Mouse (Mus musculus): ENCODE results near the gene Cdcp1. TPM values are rescaled to one million over a fixed set of nuclear protein-coding genes. Genes with fewer than 3 reads are reported as not detected.
A peak's percentile ranks its signal among the peaks of the same experiment; 100 is the strongest.

Cdcp1 gene
- 0.07 and 0.19 TPM in 2 replicates for polyA plus RNA-seq (2015; fragmentation: Nextera tagmentation; extraction: Ambion mirVana)

- Histone ChIP-seq H3K4me1 (ENCODE audit: control insufficient read depth, insufficient read depth, low read length) (peaks cover 4% of the 10 kb centered on the region; the same call in 1 of the 2 replicates), H3K4me3 (ENCODE audit: low read depth, low read length) (peak within 1 kb of the TSS; percentile 32), H3K27me3 (ENCODE audit: control insufficient read depth, insufficient read depth, low read depth, low read length) (peaks cover 17% of the 10 kb centered on the region), H3K4me2 (ENCODE audit: low read length) (peak within 1 kb of the TSS; percentile 66), H3K9ac (ENCODE audit: low read depth, low read length) (peak within 1 kb of the TSS; percentile 59), H3K27ac (ENCODE audit: low read length) (no peak within 1 kb of the TSS), H3K36me3 (ENCODE audit: control insufficient read depth, insufficient read depth, low read length) (no peaks in the 10 kb centered on the region), H3K9me3 (replicated peaks; ENCODE audit: control insufficient read depth, low read length, poor library complexity, severe bottlenecking) (no peaks in the 10 kb centered on the region)
- ATAC-seq: 0 out of 2 replicates have a peak, but pooled peaks have one; percentile 25
- 8% methylated on average over 36 of the region's 45 CpGs for WGBS
Observed at GRCm38 (mm10) chr9:123215621-123216440, at the start of gene Cdcp1. Cdcp1 (minus strand) TSS chr9:123216038.

GRCm38 (mm10) chr9:123260611-123261021 lies 44.8 kb upstream of the Cdcp1 start, which contains the start of gene Tmem158:
Tmem158 (minus strand) TSS chr9:123260764.
- ATAC-seq: peak; percentile 92
- WGBS: under 1% methylated on average over 40 of the region's 40 CpGs
- Histone ChIP-seq H3K9me3 (replicated peaks; ENCODE audit: control insufficient read depth, low read length, poor library complexity, severe bottlenecking) (no peaks in the 10 kb centered on the region), H3K9ac (ENCODE audit: low read depth, low read length) (peak within 1 kb of the TSS; percentile 89), H3K36me3 (ENCODE audit: control insufficient read depth, insufficient read depth, low read length) (no peaks in the 10 kb centered on the region), H3K27me3 (ENCODE audit: control insufficient read depth, insufficient read depth, low read depth, low read length) (no peaks in the 10 kb centered on the region; the same call in 1 of the 2 replicates), H3K27ac (ENCODE audit: low read length) (peak within 1 kb of the TSS; percentile 80), H3K4me1 (ENCODE audit: control insufficient read depth, insufficient read depth, low read length) (no peaks in the 10 kb centered on the region), H3K4me2 (ENCODE audit: low read length) (peak within 1 kb of the TSS; percentile 77), H3K4me3 (ENCODE audit: low read depth, low read length) (peak within 1 kb of the TSS; percentile 86)

GRCm38 (mm10) chr9:123259896-123260610 lies 44.2 kb upstream of the Cdcp1 start:
- Histone ChIP-seq H3K27ac (ENCODE audit: low read length) (peak overlapping the region; percentile 80), H3K27me3 (ENCODE audit: control insufficient read depth, insufficient read depth, low read depth, low read length) (no peaks in the 10 kb centered on the region; the same call in 1 of the 2 replicates), H3K36me3 (ENCODE audit: control insufficient read depth, insufficient read depth, low read length) (no peaks in the 10 kb centered on the region), H3K4me1 (ENCODE audit: control insufficient read depth, insufficient read depth, low read length) (no peaks in the 10 kb centered on the region), H3K9me3 (replicated peaks; ENCODE audit: control insufficient read depth, low read length, poor library complexity, severe bottlenecking) (no peaks in the 10 kb centered on the region), H3K4me3 (ENCODE audit: low read depth, low read length) (peak overlapping the region; percentile 86), H3K9ac (ENCODE audit: low read depth, low read length) (peak overlapping the region; percentile 89), H3K4me2 (ENCODE audit: low read length) (peak overlapping the region; percentile 77)
- under 1% methylated on average over 76 of the region's 92 CpGs for WGBS
- peak; percentile 83 for ATAC-seq

GRCm38 (mm10) chr9:123259461-123259895 lies 43.6 kb upstream of the Cdcp1 start:
- H3K4me3 ChIP-seq (ENCODE audit: low read depth, low read length): peak overlapping the region; percentile 86
- no peaks in the 10 kb centered on the region for H3K4me1 ChIP-seq (ENCODE audit: control insufficient read depth, insufficient read depth, low read length)
- H3K27ac ChIP-seq (ENCODE audit: low read length): peak overlapping the region; percentile 80
- H3K4me2 ChIP-seq (ENCODE audit: low read length): peak overlapping the region; percentile 77
- ATAC-seq: no peak
- no peaks in the 10 kb centered on the region for H3K9me3 ChIP-seq (replicated peaks; ENCODE audit: control insufficient read depth, low read length, poor library complexity, severe bottlenecking)
- peak overlapping the region; percentile 89 for H3K9ac ChIP-seq (ENCODE audit: low read depth, low read length)
- no peaks in the 10 kb centered on the region; the same call in 1 of the 2 replicates for H3K27me3 ChIP-seq (ENCODE audit: control insufficient read depth, insufficient read depth, low read depth, low read length)
- no peaks in the 10 kb centered on the region for H3K36me3 ChIP-seq (ENCODE audit: control insufficient read depth, insufficient read depth, low read length)
- WGBS: under 1% methylated on average over 45 of the region's 45 CpGs

GRCm38 (mm10) chr9:123258796-123259195 lies 43.0 kb upstream of the Cdcp1 start:
- no peaks in the 10 kb centered on the region for H3K9me3 ChIP-seq (replicated peaks; ENCODE audit: control insufficient read depth, low read length, poor library complexity, severe bottlenecking)
- H3K27me3 ChIP-seq (ENCODE audit: control insufficient read depth, insufficient read depth, low read depth, low read length): no peaks in the 10 kb centered on the region; the same call in 1 of the 2 replicates
- no peak overlapping the region for H3K27ac ChIP-seq (ENCODE audit: low read length)
- no peaks in the 10 kb centered on the region for H3K4me1 ChIP-seq (ENCODE audit: control insufficient read depth, insufficient read depth, low read length)
- peak overlapping the region; percentile 33; the same call in 1 of the 2 replicates for H3K9ac ChIP-seq (ENCODE audit: low read depth, low read length)
- H3K4me3 ChIP-seq (ENCODE audit: low read depth, low read length): peak overlapping the region; percentile 86
- no peak for ATAC-seq
- WGBS: 18% methylated on average over 10 of the region's 10 CpGs
- peak overlapping the region; percentile 77 for H3K4me2 ChIP-seq (ENCODE audit: low read length)
- no peaks in the 10 kb centered on the region for H3K36me3 ChIP-seq (ENCODE audit: control insufficient read depth, insufficient read depth, low read length)

GRCm38 (mm10) chr9:123255736-123256135 lies 39.9 kb upstream of the Cdcp1 start:
- H3K4me1 ChIP-seq (ENCODE audit: control insufficient read depth, insufficient read depth, low read length): no peaks in the 10 kb centered on the region
- ATAC-seq: no peak
- no peak overlapping the region for H3K9ac ChIP-seq (ENCODE audit: low read depth, low read length)
- no peak overlapping the region for H3K27ac ChIP-seq (ENCODE audit: low read length)
- H3K36me3 ChIP-seq (ENCODE audit: control insufficient read depth, insufficient read depth, low read length): no peaks in the 10 kb centered on the region
- H3K4me2 ChIP-seq (ENCODE audit: low read length): no peak overlapping the region
- no peaks in the 10 kb centered on the region for H3K9me3 ChIP-seq (replicated peaks; ENCODE audit: control insufficient read depth, low read length, poor library complexity, severe bottlenecking)
- H3K27me3 ChIP-seq (ENCODE audit: control insufficient read depth, insufficient read depth, low read depth, low read length): no peaks in the 10 kb centered on the region; the same call in 1 of the 2 replicates
- no peak overlapping the region for H3K4me3 ChIP-seq (ENCODE audit: low read depth, low read length)
- WGBS: 85% methylated on average over 3 of the region's 3 CpGs

GRCm38 (mm10) chr9:123247992-123248391 lies 32.2 kb upstream of the Cdcp1 start:
- 90% methylated on average over 1 of the region's 1 CpGs for WGBS
- H3K9ac ChIP-seq (ENCODE audit: low read depth, low read length): no peak overlapping the region
- ATAC-seq: no peak

GRCm38 (mm10) chr9:123245146-123245545 lies 29.3 kb upstream of the Cdcp1 start:
- no peak for ATAC-seq
- H3K9me3 ChIP-seq (replicated peaks; ENCODE audit: control insufficient read depth, low read length, poor library complexity, severe bottlenecking): no peaks in the 10 kb centered on the region
- no peak overlapping the region for H3K4me2 ChIP-seq (ENCODE audit: low read length)
- WGBS: 86% methylated on average over 4 of the region's 4 CpGs
- no peaks in the 10 kb centered on the region for H3K4me1 ChIP-seq (ENCODE audit: control insufficient read depth, insufficient read depth, low read length)
- no peaks in the 10 kb centered on the region for H3K27me3 ChIP-seq (ENCODE audit: control insufficient read depth, insufficient read depth, low read depth, low read length)
- H3K36me3 ChIP-seq (ENCODE audit: control insufficient read depth, insufficient read depth, low read length): no peaks in the 10 kb centered on the region
- H3K27ac ChIP-seq (ENCODE audit: low read length): no peak overlapping the region
- no peak overlapping the region for H3K4me3 ChIP-seq (ENCODE audit: low read depth, low read length)
- no peak overlapping the region for H3K9ac ChIP-seq (ENCODE audit: low read depth, low read length)

More at GRCm38 (mm10) chr9:123247992-123248391, 32.2 kb upstream of the Cdcp1 start:
- Histone ChIP-seq H3K4me3 (ENCODE audit: low read depth, low read length) (no peak overlapping the region), H3K27me3 (ENCODE audit: control insufficient read depth, insufficient read depth, low read depth, low read length) (no peaks in the 10 kb centered on the region), H3K9me3 (replicated peaks; ENCODE audit: control insufficient read depth, low read length, poor library complexity, severe bottlenecking) (no peaks in the 10 kb centered on the region), H3K27ac (ENCODE audit: low read length) (no peak overlapping the region), H3K4me2 (ENCODE audit: low read length) (no peak overlapping the region), H3K36me3 (ENCODE audit: control insufficient read depth, insufficient read depth, low read length) (no peaks in the 10 kb centered on the region), H3K4me1 (ENCODE audit: control insufficient read depth, insufficient read depth, low read length) (no peaks in the 10 kb centered on the region)
